Mouse (Mus musculus) hindbrain, postnatal 0 days (tissue): ENCODE data around the gene Axl. TPM values are rescaled to one million over a fixed set of nuclear protein-coding genes. Genes with fewer than 3 reads are reported as not detected.
A peak's percentile ranks its signal among the peaks of the same experiment; 100 is the strongest.

Experiments
- ATAC-seq: fragments of 200-750 bp; cut with Nextera tagmentation; 2 replicates; pipeline ENCODE4 v1.8.0; 2017; ENCODE audit warnings: mild to moderate bottlenecking, moderate TSS enrichment, moderate library complexity
- DNase-seq: peaks from one replicate; pipeline ENCODE4 v3.0.0-alpha.2; 2015; ENCODE audit warnings: low spot score
- H3K27ac ChIP-seq: fragments of 300-500 bp; sonication (generic); 2 replicates; pipeline ENCODE4 v1.5.1; 2014; ENCODE audit warnings: mild to moderate bottlenecking
- H3K27me3 ChIP-seq: fragments of 300-500 bp; sonication (generic); 2 replicates; pipeline ENCODE4 v1.6.1; 2014; ENCODE audit warnings: low read length, mixed read lengths; ENCODE audit not compliant: insufficient read depth
- H3K36me3 ChIP-seq: fragments of 300-500 bp; sonication (generic); 2 replicates; pipeline ENCODE4 v1.6.1; 2014; ENCODE audit warnings: low read length, mixed read lengths; ENCODE audit not compliant: insufficient read depth
- H3K4me1 ChIP-seq: fragments of 300-500 bp; sonication (generic); 2 replicates; pipeline ENCODE4 v1.6.1; 2014; ENCODE audit warnings: antibody characterized with exemption, low read length, mixed read lengths; ENCODE audit not compliant: insufficient read depth
- H3K4me2 ChIP-seq: fragments of 300-500 bp; sonication (generic); 2 replicates; pipeline ENCODE4 v1.6.1; 2014; ENCODE audit warnings: low read depth, mild to moderate bottlenecking, low read length, moderate library complexity, mixed read lengths
- H3K4me3 ChIP-seq: fragments of 300-500 bp; sonication (generic); 2 replicates; pipeline ENCODE4 v1.5.1; 2014; ENCODE audit warnings: low read length
- H3K9ac ChIP-seq: fragments of 300-500 bp; sonication (generic); replicated peaks from 2 replicates; pipeline ENCODE4 v1.6.1; 2014; ENCODE audit warnings: mild to moderate bottlenecking, low read length, moderate library complexity, mixed read lengths
- H3K9me3 ChIP-seq: fragments of 300-500 bp; sonication (generic); 2 replicates; pipeline ENCODE4 v1.6.1; 2016; ENCODE audit warnings: low read length, mixed read lengths
- CTCF ChIP-seq: IDR thresholded peaks from 2 replicates; pipeline ENCODE4 v1.5.1; 2016; ENCODE audit warnings: antibody characterized with exemption, control low read depth, low read depth
- WGBS: fragments of 180-500 bp; shearing (Covaris S2); extraction: QIAGEN DNeasy Blood & Tissue Kit; methylation state at CpG from one replicate; pipeline ENCODE4 v1.1.7; 2014; 5-methylcytosine and 5-hydroxymethylcytosine counted together
- microRNA-seq, 2 experiments: library from miRNA; unstranded; fragments of <30 nt; microRNA quantifications; one replicate each; pipeline ENCODE4; 2016
- polyA plus RNA-seq: library from polyadenylated mRNA; unstranded; fragments of >200 nt; fragmentation: Nextera tagmentation; extraction: Ambion mirVana; gene quantifications from 2 replicates; pipeline ENCODE4 v1.2.1, GENCODE M21; 2015
- total RNA-seq: library from RNA; depleted of rRNA; stranded (reverse); fragments of >200 nt; gene quantifications from 2 replicates; pipeline ENCODE4 v1.2.3, GENCODE M21; 2014; rRNA removed

The Axl gene
- total and polyA plus RNA-seq, 2 experiments from 2014 or later = 26.8 to 44.3 TPM

DNA sequence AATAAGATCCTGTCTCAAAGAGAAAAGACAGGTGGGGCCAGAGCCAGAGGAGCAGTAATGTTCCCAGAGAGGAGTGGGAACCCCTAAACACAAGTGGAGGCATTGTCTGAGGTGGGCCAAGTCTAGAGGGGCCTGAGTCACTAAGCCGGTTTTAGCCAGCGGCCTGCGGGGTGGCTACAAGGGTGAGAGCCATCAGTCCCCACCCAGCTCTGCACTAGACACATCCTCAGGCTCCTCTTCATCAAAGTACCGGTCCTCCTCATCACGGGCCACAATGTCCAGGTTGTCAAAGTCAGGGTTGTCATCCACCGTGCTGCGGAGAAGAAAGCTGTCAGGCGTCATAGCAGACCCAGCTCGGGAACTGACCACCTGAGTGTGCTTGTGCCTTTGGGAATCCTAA, 75.7 kb downstream of the Axl start:
- H3K27me3 ChIP-seq = no peaks in the 10 kb centered on the region
- H3K36me3 ChIP-seq = peaks cover 29% of the 10 kb centered on the region
- H3K9me3 ChIP-seq = no peaks in the 10 kb centered on the region
- no peak for DNase-seq
- no peak overlapping the region for H3K4me2 ChIP-seq
- WGBS = 92% methylated on average over 9 of the region's 9 CpGs
- peaks cover 15% of the 10 kb centered on the region for H3K4me1 ChIP-seq
- no peak overlapping the region for H3K4me3 ChIP-seq
- H3K27ac ChIP-seq = no peak overlapping the region
- no peak overlapping the region for H3K9ac ChIP-seq
- no peak for ATAC-seq
- TF ChIP-seq CTCF = no peak

DNA sequence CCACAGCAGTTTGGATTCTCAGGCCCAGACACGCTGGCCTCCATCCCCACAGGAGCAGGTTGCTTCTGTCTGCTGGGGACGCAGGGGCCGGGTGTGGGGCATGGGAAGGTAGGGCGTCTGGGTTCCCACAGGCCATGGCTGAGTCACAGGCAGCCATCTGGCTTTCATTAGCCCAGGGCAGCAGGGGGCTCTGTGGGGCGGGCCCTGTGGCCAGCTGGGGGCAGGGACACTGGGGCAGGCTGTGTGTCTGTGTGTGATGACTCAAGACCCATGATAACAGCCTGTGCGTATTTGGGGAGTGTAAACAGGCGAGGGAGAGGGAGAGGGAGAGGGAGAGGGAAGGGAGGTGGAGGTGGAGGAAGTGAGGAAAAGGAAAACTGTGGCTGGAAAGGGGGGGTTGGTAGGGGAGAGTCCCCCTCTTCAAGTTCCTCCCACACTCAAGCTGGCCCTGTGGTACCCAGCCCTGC, 76.7 kb downstream of the Axl start:
- H3K27ac ChIP-seq = no peak overlapping the region
- DNase-seq (peak; percentile 13), ATAC-seq (no peak)
- no peaks in the 10 kb centered on the region for H3K27me3 ChIP-seq
- H3K36me3 ChIP-seq = peaks cover 29% of the 10 kb centered on the region
- peaks cover 15% of the 10 kb centered on the region for H3K4me1 ChIP-seq
- no peak overlapping the region for H3K9ac ChIP-seq
- no peak overlapping the region for H3K4me3 ChIP-seq
- no peak for TF ChIP-seq CTCF
- H3K4me2 ChIP-seq = no peak overlapping the region
- H3K9me3 ChIP-seq = no peaks in the 10 kb centered on the region
- WGBS = 35% methylated on average over 7 of the region's 7 CpGs

DNA sequence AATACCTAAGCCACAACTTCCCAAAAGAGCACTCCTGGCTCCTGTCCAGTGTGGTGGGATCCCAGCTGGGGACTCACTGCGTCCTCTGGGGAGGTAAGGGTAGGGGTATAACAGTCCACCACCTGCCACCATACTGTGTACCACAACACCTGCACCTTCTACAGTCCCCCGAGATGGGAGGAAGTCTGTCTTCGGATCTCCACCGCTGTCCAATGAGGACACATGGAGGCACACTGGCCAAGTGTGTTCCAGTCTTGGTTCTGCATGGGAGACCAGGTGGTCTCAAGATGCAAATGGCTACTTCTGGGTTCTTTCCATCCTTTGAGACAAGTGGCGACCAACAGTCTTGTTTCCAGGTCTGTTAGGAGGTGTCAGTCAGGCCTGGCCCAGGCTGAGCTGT, 77.3 kb downstream of the Axl start:
- no peak for TF ChIP-seq CTCF
- Histone ChIP-seq H3K4me3 (no peak overlapping the region), H3K36me3 (peaks cover 29% of the 10 kb centered on the region), H3K9me3 (no peaks in the 10 kb centered on the region), H3K4me2 (no peak overlapping the region), H3K9ac (no peak overlapping the region), H3K27ac (no peak overlapping the region), H3K27me3 (no peaks in the 10 kb centered on the region), H3K4me1 (peaks cover 15% of the 10 kb centered on the region)
- no peak for ATAC-seq
- DNase-seq = no peak
- 69% methylated on average over 5 of the region's 5 CpGs for WGBS

DNA sequence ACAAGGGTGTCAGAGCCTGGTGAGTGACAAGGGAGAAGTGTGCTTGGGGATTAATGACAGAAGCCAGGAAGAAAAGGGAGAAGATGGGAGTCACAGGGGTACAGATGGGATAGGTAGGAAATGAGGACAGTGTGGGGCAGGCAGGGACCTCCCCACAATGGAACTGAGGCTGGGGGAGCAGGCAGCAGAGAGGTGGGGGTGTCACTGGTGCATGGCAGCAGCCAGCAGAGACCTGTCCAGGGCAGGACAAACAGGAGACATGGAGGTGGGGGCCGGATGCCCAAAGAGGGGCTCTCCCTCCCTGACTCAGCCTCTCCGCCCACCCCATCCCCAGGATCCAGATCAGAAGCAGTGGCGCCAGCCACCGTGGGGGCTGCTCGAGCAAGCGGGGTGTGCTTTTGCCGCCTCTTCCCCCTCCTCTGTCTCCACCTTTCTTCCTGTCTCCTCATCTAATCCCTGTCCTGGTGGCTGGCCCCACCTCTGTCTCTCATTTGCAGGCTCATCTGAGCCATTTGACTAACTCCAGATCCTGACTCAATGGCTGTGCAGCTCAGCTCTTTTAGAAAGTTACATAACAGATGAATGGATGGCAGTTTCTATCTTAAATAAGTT, 77.9 kb downstream of the Axl start:
- 13% methylated on average over 5 of the region's 7 CpGs for WGBS
- no peak for DNase-seq
- TF ChIP-seq CTCF = no peak
- ATAC-seq = peak; percentile 11; the same call in 1 of the 2 replicates
- Histone ChIP-seq H3K36me3 (peaks cover 24% of the 10 kb centered on the region), H3K27me3 (no peaks in the 10 kb centered on the region), H3K27ac (no peak overlapping the region), H3K4me2 (peak overlapping the region; percentile 23; the same call in 1 of the 2 replicates), H3K9ac (0 out of 2 replicates have a peak overlapping the region, but pooled peaks have one; percentile 28), H3K4me1 (peaks cover 15% of the 10 kb centered on the region), H3K4me3 (no peak overlapping the region), H3K9me3 (no peaks in the 10 kb centered on the region)

DNA sequence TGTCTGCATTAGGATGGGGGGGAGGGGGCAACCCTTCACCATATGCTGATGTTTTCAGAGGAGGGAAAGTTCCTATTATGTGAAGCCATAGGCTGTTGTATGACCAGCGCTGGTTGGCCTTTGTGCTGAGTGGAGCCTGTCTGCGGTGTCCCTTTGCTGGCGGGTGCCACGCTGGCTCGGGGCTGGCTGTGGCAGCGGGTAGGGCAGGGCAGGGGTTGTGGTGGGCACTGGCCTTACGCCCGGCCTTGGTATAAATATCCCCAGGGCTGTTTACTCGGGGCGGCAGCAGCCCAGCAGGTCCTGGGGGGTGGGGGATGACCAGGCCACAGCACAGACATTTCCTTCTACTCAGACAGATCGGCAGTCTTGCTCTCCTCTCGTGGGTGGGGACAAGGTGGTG, 78.5 kb downstream of the Axl start:
- H3K27me3 ChIP-seq = no peaks in the 10 kb centered on the region
- H3K36me3 ChIP-seq = peaks cover 17% of the 10 kb centered on the region
- no peak for TF ChIP-seq CTCF
- no peak overlapping the region; the same call in 1 of the 2 replicates for H3K27ac ChIP-seq
- H3K4me2 ChIP-seq = peak overlapping the region; percentile 23; the same call in 1 of the 2 replicates
- no peak overlapping the region for H3K4me3 ChIP-seq
- 0 out of 2 replicates have a peak overlapping the region, but pooled peaks have one; percentile 28 for H3K9ac ChIP-seq
- ATAC-seq = peak; percentile 15
- DNase-seq = peak; percentile 18
- 9% methylated on average over 12 of the region's 12 CpGs for WGBS
- no peaks in the 10 kb centered on the region for H3K9me3 ChIP-seq
- H3K4me1 ChIP-seq = peaks cover 15% of the 10 kb centered on the region

- ATAC-seq (no peak), DNase-seq (no peak)
- Histone ChIP-seq H3K27me3 (no peaks in the 10 kb centered on the region), H3K36me3 (no peaks in the 10 kb centered on the region), H3K4me2 (no peak overlapping the region), H3K9me3 (no peaks in the 10 kb centered on the region), H3K9ac (no peak overlapping the region), H3K27ac (peak overlapping the region; percentile 36; the same call in 1 of the 2 replicates), H3K4me1 (peaks cover 19% of the 10 kb centered on the region), H3K4me3 (no peak overlapping the region)
- 61% methylated on average over 15 of the region's 15 CpGs for WGBS
- TF ChIP-seq CTCF = no peak
Observed at GRCm38 (mm10) chr7:25707581-25708292, 80.8 kb downstream of the Axl start.

Small RNA genes within 50 kb of the gene (microRNA-seq; reads per million reads assigned to microRNA genes)
- 0 reads per million in 2 experiments for gene Gm24865

Other genes with a start within 250 kb of the Axl start
- not detected in 2 replicates for gene Ceacam2, start 248.8 kb downstream of the Axl start, total RNA-seq
- gene Ceacam2, start 248.8 kb downstream of the Axl start, polyA plus RNA-seq = not detected in 2 replicates
- gene Erich4, start 172.8 kb downstream of the Axl start, total RNA-seq = not detected in 2 replicates
- not detected in 2 replicates for gene Erich4, start 172.8 kb downstream of the Axl start, polyA plus RNA-seq
- gene Dmac2, start 169.3 kb downstream of the Axl start, total RNA-seq = 50.5 and 54.8 TPM in 2 replicates
- gene Dmac2, start 169.3 kb downstream of the Axl start, polyA plus RNA-seq = 46.7 and 48.7 TPM in 2 replicates
- 0.14 and 1.2 TPM in 2 replicates for gene B3gnt8, start 162.1 kb downstream of the Axl start, total RNA-seq
- 1.1 and 1.3 TPM in 2 replicates for gene B3gnt8, start 162.1 kb downstream of the Axl start, polyA plus RNA-seq
- 88.5 and 96.0 TPM in 2 replicates for gene Bckdha, start 129.7 kb downstream of the Axl start, total RNA-seq
- 56.1 and 60.4 TPM in 2 replicates for gene Bckdha, start 129.7 kb downstream of the Axl start, polyA plus RNA-seq
- gene Exosc5, start 129.5 kb downstream of the Axl start, total RNA-seq = 27.9 and 33.9 TPM in 2 replicates
- 36.5 and 39.2 TPM in 2 replicates for gene Exosc5, start 129.5 kb downstream of the Axl start, polyA plus RNA-seq
- 62.1 and 115 TPM in 2 replicates for gene Tmem91, start 113.5 kb downstream of the Axl start, total RNA-seq
- 182 and 185 TPM in 2 replicates for gene Tmem91, start 113.5 kb downstream of the Axl start, polyA plus RNA-seq
- gene B9d2, start 107.9 kb downstream of the Axl start, total RNA-seq = 29.5 and 51.3 TPM in 2 replicates
- gene B9d2, start 107.9 kb downstream of the Axl start, polyA plus RNA-seq = 50.8 and 55.6 TPM in 2 replicates
- 2.3 and 2.4 TPM in 2 replicates for gene Tgfb1, start 101.7 kb downstream of the Axl start, total RNA-seq
- 0.76 and 0.98 TPM in 2 replicates for gene Tgfb1, start 101.7 kb downstream of the Axl start, polyA plus RNA-seq
- gene Ccdc97, start 69.6 kb downstream of the Axl start, total RNA-seq = 41.2 and 43.1 TPM in 2 replicates
- gene Ccdc97, start 69.6 kb downstream of the Axl start, polyA plus RNA-seq = 23.1 and 26.6 TPM in 2 replicates
- 116 and 128 TPM in 2 replicates for gene Hnrnpul1, start 33.9 kb downstream of the Axl start, total RNA-seq
- gene Hnrnpul1, start 33.9 kb downstream of the Axl start, polyA plus RNA-seq = 43.4 and 44.6 TPM in 2 replicates
- 3.8 and 4.4 TPM in 2 replicates for gene Cyp2s1, start 28.2 kb upstream of the Axl start, total RNA-seq
- gene Cyp2s1, start 28.2 kb upstream of the Axl start, polyA plus RNA-seq = 3.5 and 4.3 TPM in 2 replicates
- not detected in 2 replicates for gene Cyp2b10, start 108.9 kb upstream of the Axl start, total RNA-seq
- gene Cyp2b10, start 108.9 kb upstream of the Axl start, polyA plus RNA-seq = not detected in 2 replicates